Mouse (Mus musculus) lung, adult 2 months (tissue): ENCODE measurements at regions not wholly inside any gene's neighbourhood (a gene's known extent, or its start where the extent isn't known, plus 50 kb on each side); places are given as distances from the start of the nearest gene placed in this dataset.

ENCODE experiments used
- DNase-seq: peaks from one replicate; pipeline ENCODE4 v3.0.0; 2022
- H3K4me1 ChIP-seq: fragments of 200-500 bp; 2 replicates; pipeline ENCODE4 v1.6.1; 2011; ENCODE audit warnings: low read length; ENCODE audit not compliant: control insufficient read depth, insufficient read depth
- H3K4me3 ChIP-seq: fragments of 200-500 bp; replicated peaks from 2 replicates; pipeline ENCODE3; 2011; ENCODE audit warnings: low read depth, mild to moderate bottlenecking, control low read depth, low read length; ENCODE audit errors: extremely low read depth
- CTCF ChIP-seq: fragments of 200-500 bp; IDR thresholded peaks from 2 replicates; pipeline ENCODE4 v1.5.1; 2011; ENCODE audit warnings: mild to moderate bottlenecking, low read length, control low read depth; ENCODE audit not compliant: insufficient read depth
- POLR2A ChIP-seq: fragments of 200-500 bp; IDR thresholded peaks from 2 replicates; pipeline ENCODE4 v1.6.1; 2011; ENCODE audit warnings: low read depth, mild to moderate bottlenecking, control low read depth, low read length, borderline replicate concordance; ENCODE audit errors: extremely low read depth
- WGBS: fragments of 180-500 bp; shearing (Covaris S2); methylation state at CpG from one replicate; pipeline ENCODE4 v1.1.7; 2018; 5-methylcytosine and 5-hydroxymethylcytosine counted together

DNA sequence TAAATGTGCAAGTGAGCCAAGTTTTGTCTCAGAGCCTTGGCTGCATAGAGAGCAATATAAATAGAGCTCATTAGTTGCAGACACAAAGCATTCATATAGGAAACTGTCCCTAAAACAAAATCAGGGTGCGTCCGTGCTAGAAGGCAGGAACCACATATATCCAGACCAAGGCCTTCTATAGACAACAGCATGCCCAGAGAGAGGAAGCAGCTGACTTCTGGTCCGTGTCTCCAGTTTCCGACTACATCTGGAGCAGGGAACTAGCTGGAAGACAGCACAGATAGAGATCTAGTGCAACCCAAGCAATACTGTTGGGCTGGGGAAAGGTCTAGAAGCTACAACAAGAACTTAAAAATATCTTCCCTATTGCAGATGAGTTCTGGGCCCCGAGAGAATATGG lies 121.0 kb downstream of the Gm12728 start:
- TF ChIP-seq CTCF (no peak), POLR2A (no peak)
- 62% methylated on average over 5 of the region's 5 CpGs for WGBS
- peaks cover 2% of the 10 kb centered on the region; the same call in 1 of the 2 replicates for H3K4me1 ChIP-seq
- no peak overlapping the region for H3K4me3 ChIP-seq
- no peak for DNase-seq

DNA sequence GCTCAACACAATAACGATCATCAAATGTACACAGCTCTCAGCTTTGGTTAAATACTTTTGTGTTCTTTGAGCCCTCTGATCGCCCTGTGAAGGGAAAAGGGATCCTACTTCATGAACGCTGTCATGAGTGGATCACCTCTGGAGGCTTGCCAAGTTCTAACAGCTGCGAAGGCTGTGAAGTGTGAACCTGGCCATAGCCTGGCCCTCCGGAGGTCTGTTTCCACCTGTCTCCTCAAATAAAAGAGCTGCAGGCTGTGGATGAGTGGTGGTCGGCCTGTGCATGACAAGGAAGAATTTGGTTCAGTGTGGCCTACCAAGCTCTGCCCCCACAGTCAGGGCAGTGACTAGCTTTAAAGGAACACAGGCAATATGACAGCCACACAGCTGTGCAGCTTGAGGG lies 122.0 kb downstream of the Gm12728 start:
- DNase-seq = no peak
- peaks cover 2% of the 10 kb centered on the region; the same call in 1 of the 2 replicates for H3K4me1 ChIP-seq
- 77% methylated on average over 6 of the region's 6 CpGs for whole genome bisulfite sequencing
- no peak overlapping the region for H3K4me3 ChIP-seq
- TF ChIP-seq CTCF (no peak), POLR2A (no peak)

DNA sequence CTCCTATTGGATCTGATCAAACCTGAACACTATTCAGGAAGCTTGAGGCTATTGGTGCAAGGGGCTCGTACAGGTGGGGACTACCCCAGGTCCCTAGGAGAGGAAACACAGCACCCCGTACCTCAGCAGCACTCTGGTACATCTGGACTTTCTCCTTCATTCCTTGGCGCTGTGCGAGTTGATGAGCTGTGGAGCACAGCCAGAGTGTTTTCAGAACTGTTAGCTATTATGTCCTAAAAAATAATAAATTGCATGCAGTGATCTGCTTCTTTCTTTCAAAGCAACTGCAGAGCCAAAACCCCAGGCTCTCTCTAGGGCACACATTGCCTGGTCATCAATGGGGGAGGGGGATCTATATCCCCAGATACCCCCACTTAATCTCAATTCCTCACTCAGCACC lies 122.6 kb downstream of the Gm12728 start:
- DNase-seq = no peak
- TF ChIP-seq POLR2A (no peak), CTCF (no peak)
- WGBS = 72% methylated on average over 4 of the region's 4 CpGs
- Histone ChIP-seq H3K4me3 (no peak overlapping the region), H3K4me1 (peaks cover 2% of the 10 kb centered on the region; the same call in 1 of the 2 replicates)

DNA sequence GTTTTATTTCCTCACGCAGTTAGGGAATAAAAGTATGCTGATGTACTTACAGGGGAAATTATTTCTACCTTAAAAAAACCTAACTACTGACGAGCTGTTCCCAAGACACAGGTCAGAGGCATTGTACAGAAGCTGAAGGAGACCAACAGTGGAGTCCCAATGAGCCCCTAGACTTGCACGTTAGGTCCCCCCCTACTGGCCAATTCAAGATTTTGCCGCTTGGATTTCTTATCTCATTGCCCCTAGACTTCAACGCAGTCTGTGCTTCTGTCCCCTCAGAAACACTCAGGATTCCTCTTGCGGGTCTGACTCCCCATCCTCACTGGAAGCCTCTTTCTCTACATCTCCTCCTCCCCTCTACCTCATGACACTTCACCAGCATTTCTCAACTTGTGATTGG lies 125.3 kb downstream of the Gm12728 start:
- no peaks in the 10 kb centered on the region for H3K4me1 ChIP-seq
- TF ChIP-seq CTCF (peak; percentile 46), POLR2A (no peak)
- peak; percentile 23 for DNase-seq
- WGBS = 53% methylated on average over 6 of the region's 6 CpGs
- no peak overlapping the region for H3K4me3 ChIP-seq

DNA sequence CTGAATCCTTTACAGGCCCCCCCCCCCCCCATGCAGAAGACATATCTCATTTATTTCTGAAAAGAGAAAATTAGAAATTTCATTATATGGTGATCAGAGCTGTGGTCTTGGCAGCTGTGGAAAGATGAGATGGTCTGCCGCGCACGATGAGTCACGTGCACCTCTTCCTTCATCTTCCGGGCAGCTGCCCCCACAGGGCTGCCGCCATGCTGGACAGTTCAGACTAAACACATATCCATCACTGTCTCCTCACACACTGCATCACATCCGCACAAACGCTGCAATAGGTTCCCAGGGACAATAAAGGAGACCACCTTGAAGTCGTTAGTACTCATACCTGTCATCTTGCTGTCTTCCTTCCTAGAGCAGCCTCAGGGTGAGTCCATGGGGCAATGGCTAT lies 126.6 kb downstream of the Gm12728 start:
- DNase-seq = no peak
- Histone ChIP-seq H3K4me1 (no peaks in the 10 kb centered on the region), H3K4me3 (no peak overlapping the region)
- 41% methylated on average over 9 of the region's 9 CpGs for WGBS
- TF ChIP-seq POLR2A = no peak
- TF ChIP-seq CTCF = no peak

DNA sequence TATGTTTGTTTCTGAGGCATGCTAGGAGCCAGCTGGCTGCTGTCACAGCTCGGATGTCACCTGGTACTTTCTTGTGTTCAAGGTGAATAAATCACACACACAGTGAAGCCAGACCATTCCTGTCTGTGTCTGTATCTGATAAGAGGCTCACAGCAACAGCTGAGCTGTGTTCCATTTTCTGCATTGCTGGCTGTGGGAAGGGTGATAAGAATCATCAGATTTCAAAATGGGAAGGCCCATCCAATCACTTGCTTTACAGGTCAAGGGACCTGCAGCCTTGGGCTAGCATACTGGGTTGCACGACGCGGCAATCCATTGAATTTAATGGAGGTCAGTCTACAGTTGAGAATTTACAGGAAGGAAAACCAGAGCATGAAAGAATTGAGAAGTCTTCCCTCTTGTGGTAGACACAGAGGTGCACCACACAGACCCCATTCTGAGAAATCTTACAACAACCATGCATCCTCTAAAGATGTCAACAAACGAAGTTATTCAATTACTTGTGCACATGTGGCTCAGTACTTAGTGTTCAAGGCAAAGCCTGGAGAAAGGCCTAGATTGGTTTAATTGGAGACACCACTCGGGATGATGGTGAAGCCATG lies 135.2 kb downstream of the Gm12728 start:
- TF ChIP-seq CTCF = no peak
- no peak for TF ChIP-seq POLR2A
- no peak for DNase-seq
- 64% methylated on average over 6 of the region's 6 CpGs for WGBS
- Histone ChIP-seq H3K4me1 (no peaks in the 10 kb centered on the region), H3K4me3 (no peak overlapping the region)

DNA sequence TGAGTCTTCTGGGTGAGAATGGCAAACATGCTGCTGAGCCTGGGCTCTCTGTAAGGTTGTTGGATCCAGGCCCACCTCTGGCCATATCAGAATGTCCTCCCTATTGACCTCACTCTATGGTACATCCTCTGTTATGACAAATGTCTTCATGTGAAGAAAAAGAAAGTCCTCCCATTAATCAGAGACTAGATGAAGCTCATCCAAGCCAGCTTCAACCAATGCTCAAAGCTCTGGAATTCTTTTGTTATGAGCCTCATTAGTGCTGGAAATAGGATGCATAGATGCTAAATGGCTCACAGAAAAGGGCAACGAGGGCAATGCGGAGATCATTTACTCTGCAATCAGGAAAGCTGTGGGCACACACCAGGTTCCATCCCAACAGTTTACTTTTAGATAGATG lies 135.8 kb downstream of the Gm12728 start:
- no peak for DNase-seq
- Histone ChIP-seq H3K4me1 (no peaks in the 10 kb centered on the region), H3K4me3 (no peak overlapping the region)
- TF ChIP-seq CTCF (no peak), POLR2A (no peak)
- 88% methylated on average over 2 of the region's 2 CpGs for WGBS

DNA sequence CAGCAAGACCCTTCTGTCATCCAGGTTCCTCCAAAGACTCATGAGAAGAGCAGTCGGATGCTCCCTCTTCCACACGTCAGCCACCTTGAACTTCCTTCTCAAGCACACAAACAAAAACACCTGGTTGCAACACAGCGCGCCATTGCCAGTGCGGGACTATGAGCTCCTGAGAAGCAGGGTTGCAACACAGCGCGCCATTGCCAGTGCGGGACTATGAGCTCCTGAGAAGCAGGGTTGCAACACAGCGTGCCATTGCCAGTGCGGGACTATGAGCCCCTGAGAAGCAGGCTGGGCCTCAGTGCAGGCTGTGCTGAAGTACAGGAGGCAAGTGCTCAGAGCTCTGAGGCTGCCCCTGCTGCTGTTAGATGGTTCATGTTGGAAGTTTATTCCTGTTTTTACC lies 140.0 kb downstream of the Gm12728 start:
- TF ChIP-seq CTCF (no peak), POLR2A (no peak)
- DNase-seq = no peak
- 94% methylated on average over 10 of the region's 10 CpGs for WGBS
- Histone ChIP-seq H3K4me3 (no peak overlapping the region), H3K4me1 (no peaks in the 10 kb centered on the region)

DNA sequence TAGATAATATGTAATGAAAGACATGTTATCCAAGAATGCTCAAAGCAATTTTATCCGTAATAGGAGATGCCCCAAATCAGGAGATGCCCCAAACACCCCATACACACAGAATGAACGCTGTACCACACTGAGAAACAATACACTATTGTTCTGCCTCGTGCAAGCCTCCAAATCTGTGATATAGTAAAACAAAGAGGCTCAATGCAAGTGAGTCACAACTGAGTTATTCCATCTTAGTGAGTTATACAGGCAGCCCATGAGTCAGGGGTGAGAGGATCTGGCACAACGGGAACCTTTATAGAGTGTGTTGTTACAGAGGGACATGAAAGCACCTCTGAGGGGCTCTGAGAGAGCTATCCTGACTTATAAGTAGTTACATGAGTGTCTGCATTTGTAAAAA lies 145.3 kb downstream of the Gm12728 start:
- TF ChIP-seq POLR2A (no peak), CTCF (no peak)
- DNase-seq = no peak

DNA sequence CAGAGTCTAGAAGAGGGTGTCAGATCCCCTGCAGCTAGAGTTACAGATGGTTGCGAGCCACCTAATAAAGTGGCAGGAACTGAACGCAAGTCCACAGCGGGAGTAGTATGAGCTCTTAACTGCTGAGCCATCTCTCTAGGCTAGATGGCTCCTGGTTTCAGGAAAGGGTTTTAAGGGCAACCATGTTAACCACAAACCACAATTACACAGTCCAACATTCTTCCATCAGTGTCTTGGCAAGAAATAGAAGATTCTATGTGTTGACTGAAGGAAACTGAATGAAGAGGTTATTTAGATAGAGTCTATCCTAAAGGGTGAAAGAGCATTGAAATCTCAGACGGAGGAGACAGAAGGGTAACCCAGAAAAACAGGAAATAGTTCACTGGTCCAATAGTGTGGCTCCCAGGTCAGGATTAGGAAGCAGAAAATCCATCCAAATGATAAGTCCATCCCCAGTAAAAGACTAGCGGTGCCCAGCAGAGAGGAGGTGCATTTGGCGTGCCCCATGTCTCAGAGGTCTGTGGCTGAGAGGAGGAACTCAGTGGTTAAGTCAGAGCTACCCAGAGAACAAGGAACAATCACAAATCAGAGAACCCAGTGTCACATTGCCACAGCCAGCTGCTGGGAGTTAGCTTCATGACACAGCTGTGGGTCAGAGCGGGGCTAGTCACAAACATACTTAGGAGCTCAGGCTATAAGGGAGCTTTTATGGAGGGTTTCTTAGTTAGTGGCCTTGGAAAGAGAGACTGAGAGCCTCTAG lies 147.3 kb downstream of the Gm12728 start:
- 68% methylated on average over 7 of the region's 7 CpGs for WGBS
- Histone ChIP-seq H3K4me3 (no peak overlapping the region), H3K4me1 (no peaks in the 10 kb centered on the region)
- no peak for DNase-seq
- TF ChIP-seq POLR2A = no peak
- TF ChIP-seq CTCF = no peak

More for the DNA sequence above, 145.3 kb downstream of the Gm12728 start:
- Histone ChIP-seq H3K4me3 (no peak overlapping the region), H3K4me1 (no peaks in the 10 kb centered on the region)
- 56% methylated on average over 4 of the region's 4 CpGs for WGBS

DNA sequence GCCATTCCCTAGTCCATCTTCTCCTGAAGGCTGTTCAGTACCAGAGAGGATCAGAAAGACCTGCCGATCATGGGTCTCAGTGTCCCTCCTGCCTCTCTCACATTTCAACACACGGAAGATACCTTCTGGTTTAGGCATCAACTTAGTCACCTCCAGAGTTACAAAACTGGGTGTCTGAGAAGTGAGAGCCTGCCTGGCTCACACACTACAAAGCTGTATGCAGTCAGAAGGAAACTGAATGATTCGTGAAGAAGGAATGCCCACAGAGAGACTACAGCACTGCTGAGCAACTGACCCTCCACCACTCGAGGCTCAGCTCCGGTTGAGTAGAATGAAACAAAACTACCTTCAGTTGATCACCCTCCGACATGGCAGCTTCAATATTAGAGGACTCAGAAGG lies 147.9 kb downstream of the Gm12728 start:
- no peak overlapping the region for H3K4me3 ChIP-seq
- DNase-seq = no peak
- WGBS = 77% methylated on average over 6 of the region's 6 CpGs
- TF ChIP-seq CTCF (no peak), POLR2A (no peak)
- H3K4me1 ChIP-seq = no peaks in the 10 kb centered on the region
